Mouse (Mus musculus): ENCODE measurements around the gene Cryga.
"Not testable (repeated sequence)": the region's sequence is repeated elsewhere in the genome, so short reads cannot be mapped to it uniquely, and the experiment has no call there.

Gene Cryga

DNA sequence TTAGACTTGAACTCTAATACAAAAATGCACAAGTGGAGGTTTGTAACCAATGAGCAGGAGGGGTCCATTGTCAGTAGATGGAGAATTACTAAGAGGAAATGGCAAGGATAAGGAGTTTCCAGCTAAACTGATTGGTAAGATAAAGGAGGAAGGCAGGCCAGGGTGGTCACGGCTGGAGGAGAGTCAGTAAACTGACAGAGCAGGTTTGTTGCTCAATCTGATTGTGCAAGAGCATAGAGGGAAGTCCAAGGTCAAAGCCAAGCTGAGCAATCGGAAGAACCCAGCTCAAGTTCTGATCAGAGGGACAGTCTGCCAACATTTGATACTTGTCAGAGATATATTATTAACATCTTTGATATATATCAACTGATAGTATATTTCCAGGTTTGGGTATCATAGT is 12.8 kb downstream of the Cryga start:
- no peak for DNase-seq (ENCODE audit: low read depth)

DNA sequence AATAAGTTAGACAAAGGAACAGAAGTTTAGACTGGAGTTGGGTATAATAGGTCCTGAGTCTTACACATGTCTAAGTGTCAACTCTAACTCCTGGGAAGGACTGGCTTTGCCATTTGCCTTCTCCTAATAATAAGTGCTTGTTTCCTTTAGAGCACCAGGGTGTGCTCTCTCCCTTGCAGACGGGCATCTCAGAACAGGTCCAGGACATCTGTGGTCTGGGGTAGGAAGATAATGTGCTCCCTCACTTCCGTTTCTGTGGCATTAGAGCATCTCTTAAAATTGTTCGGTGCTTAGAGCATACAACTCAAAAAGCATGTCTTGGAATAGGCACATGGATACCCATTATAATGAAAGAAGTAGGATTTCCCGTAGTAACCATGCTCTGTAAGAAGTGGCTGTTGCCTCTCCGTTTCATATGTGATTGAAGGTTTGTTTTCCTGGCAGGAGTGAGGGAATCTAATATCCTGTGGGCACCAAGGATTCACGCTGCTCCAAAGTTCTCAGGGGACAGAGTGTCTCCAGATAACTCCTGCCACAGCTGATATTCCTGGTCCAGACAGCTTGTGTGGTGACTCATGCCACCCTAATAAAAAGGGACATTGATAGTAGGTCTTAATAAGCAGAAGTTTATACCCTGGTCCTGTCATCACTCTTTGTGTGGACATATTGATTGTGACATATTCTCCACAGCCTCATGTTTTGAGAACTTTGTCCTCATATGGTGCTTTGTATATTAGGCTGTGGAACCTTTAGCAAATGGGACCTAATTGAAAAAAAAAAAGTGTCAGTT is 14.4 kb downstream of the Cryga start:
- DNase-seq (ENCODE audit: low read depth) = no peak

DNA sequence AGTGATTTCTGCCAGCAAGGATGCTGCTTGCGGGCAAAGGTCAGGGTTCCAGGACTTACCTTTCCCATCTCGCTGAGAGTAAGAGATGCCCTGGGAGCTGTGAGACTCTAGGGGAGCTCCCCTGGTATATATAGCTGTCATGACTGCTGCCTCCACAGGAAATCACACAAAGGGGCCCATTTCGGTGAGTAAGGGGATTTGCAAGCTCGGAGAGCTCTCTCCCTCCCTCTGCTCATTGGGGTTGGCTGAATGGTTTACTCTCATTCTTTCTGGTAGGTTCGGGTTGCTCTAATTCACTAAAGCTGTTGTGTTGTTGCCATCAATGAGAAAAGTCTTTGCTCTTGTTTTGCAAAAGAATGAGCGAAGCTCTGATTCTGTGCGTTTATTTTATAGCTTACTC is 21.0 kb downstream of the Cryga start, which contains the start of gene Crygb:
Gene Crygb (minus strand): TSS at position 101 of the 400 bp plus-strand sequence.
- no peak for DNase-seq (ENCODE audit: low read depth)

DNA sequence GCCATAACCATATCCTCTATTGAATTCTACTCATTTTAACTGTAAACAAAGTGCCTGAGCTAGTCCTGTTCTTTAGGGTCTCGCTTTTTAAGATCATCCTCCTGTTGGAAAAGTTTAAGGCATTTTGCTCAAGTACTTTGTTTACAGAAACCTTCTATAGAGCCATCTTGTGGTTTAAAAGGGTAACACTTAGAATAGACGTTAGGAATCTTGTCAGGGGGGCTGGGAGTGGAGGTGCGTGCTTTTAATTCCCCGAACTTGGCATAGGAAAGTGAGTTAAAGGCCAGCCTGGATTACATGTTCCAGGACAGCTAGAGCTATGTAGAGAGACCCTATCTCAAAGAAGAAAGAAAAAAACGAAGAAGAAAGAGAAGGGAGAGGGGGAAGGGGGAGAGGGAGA is 27.6 kb downstream of the Cryga start:
- DNase-seq (ENCODE audit: low read depth) = no peak

DNA sequence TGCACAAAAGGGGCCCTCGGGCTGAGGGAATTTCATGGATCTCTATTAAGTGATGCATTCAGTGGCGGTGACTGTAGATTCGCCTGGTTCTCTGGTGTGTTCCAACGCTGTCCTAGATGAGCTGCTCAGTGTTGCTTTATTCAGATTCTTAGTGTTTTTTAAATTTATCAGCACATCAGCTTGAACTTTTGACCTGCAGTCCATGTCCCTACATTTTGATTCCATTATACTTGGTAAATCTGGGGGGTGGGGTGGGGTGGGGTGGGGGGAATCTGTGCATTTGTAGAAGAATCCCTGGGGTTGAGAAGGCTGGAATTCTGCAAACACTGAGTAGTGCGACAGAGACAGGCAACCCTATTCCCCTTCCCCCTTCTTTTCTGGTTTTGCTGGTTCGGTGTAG is 29.6 kb downstream of the Cryga start, which contains the start of gene Crygc:
Gene Crygc (minus strand): TSS at position 101 of the 400 bp plus-strand sequence.
- DNase-seq (ENCODE audit: low read depth) = no peak

DNA sequence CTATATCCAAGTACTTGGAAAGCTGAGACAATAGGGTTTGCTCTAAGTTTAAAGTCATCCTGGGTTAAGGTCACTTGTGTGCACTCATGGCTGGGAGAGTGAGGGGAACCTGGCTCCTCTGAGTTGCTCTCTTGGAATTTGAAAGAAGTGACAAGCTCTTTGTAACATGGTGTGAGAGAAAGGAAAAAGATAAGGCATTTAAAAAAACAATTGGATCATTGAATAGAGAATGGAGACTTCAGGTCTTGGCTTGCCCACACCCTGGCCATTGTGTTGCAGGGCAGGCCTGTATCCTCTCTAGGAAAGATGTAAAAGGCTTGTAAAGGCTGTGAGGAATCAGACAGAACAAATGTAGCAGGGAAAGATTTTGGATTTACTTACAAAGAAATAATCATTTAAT is 35.3 kb downstream of the Cryga start:
- no peak for DNase-seq (ENCODE audit: low read depth)

DNA sequence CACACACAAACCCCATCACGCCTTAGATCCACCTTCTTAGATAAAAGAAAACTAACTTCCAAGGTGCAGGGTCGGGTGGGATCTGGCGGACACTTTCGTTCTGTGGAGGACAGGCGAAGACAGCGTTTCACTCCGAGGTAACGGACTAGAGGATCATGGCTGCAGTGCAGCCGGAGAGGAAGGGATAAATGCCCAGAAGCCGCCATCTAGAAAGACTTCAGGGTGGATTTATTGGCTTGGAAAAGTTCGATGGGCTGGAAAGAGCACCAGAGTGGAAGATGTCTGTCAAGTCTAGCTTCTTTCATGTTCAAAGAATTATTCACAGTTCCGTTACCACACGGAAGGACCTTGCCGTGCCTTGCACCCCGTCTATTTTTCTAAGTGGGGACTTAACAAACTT is 39.0 kb downstream of the Cryga start:
- DNase-seq (ENCODE audit: low read depth) = no peak

DNA sequence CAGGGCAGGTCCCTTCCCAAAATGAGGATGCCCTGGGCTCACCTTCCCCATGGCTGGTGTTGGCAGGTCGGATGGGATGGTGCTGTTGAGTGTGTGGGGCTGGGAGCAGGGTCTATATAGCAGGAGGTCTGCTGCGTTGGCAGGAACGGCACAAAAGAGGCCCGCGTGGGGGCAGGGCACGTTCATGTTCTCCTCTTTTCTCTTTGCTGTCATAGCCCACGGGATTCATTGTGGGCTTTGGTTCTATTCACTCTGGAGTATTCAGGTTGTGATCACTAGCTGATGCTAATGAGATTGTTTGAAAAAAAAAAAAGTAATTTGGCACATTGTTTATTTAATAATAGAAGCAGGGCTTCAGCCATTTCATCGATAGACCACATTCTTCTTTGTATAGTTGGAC is 39.8 kb downstream of the Cryga start, which contains the start of gene Crygd:
Gene Crygd (minus strand): TSS at position 101 of the 400 bp plus-strand sequence.
- DNase-seq (ENCODE audit: low read depth) = no peak

DNA sequence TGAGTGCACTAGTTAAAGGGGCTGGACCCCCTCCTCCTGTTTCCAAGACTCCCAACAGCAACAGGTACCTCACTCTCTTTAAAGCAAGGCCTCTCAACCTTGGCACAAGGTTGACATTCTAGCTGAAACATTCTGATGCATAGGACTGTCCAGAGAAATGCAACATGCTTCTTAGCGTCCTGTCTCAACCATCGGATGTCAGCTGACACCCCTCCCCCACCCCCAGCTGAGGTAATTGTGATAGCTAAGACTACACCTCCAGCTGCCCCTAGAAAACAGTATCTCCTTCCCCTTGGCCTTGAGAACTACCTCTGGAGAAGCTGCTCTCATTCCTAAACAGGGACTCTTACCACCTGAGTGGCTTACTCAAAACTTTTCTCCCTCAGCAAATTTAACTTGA is 51.0 kb downstream of the Cryga start:
- DNase-seq (ENCODE audit: low read depth) = no peak

DNA sequence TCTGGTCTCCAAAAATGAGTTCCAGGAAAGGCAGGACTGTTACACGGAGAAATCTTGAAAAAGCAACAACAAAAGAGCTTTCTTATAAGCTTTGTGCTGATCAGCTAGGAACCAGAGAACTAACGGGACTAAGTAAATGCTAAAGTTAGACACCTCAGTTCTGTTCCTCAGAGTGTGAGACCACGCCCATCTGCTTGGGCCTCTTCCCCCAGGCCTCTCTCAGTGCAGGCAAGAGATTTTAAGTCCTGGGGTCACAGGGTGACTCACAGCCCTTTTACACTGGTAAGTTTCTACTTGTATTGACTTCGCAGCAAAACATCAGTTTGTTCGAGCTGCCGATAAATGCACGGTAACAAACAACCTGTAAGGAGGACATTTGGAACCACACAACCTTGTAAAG is 51.5 kb downstream of the Cryga start:
- DNase-seq (ENCODE audit: low read depth) = no peak

DNA sequence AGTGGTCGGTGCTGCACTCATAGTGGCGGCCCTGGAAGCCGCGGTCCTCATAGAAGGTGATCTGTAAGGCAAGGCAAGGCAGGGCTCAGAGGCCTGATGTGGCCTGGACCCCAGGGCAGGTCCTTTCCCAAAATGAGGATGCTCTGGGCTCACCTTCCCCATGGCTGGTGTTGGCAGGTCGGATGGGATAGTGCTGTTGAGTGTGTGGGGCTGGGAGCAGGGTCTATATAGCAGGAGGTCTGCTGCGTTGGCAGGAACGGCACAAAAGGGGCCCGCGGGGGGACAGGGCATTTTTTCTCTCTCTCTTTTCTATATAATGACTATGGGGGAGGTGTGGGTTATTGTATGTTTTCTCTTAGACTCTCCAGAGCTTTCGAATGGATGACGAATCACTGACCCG is 52.2 kb downstream of the Cryga start, which contains the start of gene Cryge:
Gene Cryge (minus strand): TSS at position 198 of the 400 bp plus-strand sequence.
- DNase-seq (ENCODE audit: low read depth) = not testable (repeated sequence)

Data from c-Kit-positive CD71-positive TER-119-negative erythroid progenitor cells, embryonic 14.5 days (primary cell).